Mouse (Mus musculus): Measurements from ENCODE around the gene Gpatch4. TPM values are rescaled to one million over a fixed set of nuclear protein-coding genes. Genes with fewer than 3 reads are reported as not detected.

The Gpatch4 gene
- polyA plus RNA-seq, 1 experiment: 7.4 TPM

DNA sequence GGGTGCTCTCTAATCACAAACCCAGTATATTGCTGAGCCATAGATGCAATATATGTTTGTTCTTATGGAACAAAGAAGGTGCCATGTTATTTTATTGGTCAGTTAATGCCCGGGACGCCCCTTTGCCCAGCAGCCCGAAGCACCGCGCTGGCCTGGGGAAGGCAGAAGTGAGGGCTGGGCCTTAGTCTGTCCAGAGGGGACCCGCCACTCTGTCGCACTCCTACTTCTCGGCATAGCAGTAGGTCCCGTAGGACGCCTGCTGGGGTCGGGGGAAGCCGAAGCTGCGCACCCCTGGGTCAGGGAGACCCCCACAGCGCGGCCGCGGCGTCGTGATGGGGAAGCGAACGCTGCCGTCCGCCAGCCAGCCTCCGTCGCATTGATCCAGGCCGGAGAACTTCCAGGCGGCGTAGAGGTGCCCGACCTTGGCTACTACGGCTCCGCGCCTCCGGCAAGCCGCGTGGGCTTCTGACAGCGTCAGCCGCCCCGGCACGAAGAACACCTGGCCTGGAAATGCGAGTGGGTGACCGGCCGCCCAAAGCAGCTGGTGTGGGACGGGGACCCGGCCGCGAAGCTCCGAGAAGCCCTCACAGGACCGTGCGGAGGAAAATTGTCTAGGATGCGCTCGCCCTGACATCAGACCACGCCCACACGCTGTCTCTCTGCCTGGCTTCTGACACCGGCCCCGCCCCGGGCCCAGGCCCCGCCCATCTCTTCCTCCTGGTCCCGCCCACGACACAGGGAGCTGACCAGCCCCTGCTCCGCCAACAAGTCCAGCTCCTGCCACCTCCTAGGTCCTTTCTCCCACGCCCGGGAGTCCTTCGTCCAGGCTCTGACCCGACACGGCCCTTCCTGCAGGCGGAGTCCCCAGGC, 20.4 kb upstream of the Gpatch4 start:
- no peak overlapping the region for H3K27ac ChIP-seq (ENCODE audit: insufficient read depth, low read depth, low read length)
- 4% methylated on average over 65 of the region's 66 CpGs for WGBS
- H3K4me3 ChIP-seq (ENCODE audit: insufficient read depth, low read depth, low read length): peak overlapping the region; percentile 49
- H3K27me3 ChIP-seq (replicated peaks; ENCODE audit: control insufficient read depth, insufficient read depth, low read length): 0 out of 2 replicates have a peak, but pooled peaks cover 7% of the 10 kb centered on the region
- TF ChIP-seq CTCF (conservative IDR thresholded peaks at IDR 0.05; ENCODE audit: insufficient read depth, insufficient read length, low read depth, low read length) (no peak), POLR2A (IDR thresholded peaks at IDR 0.05; ENCODE audit: low read depth, low read length) (no peak)
- DNase-seq: peak; percentile 98
- H3K36me3 ChIP-seq (ENCODE audit: control insufficient read depth, insufficient read depth, low read length): no peaks in the 10 kb centered on the region
- 0 out of 2 replicates have a peak, but pooled peaks cover 3% of the 10 kb centered on the region for H3K4me1 ChIP-seq (ENCODE audit: control insufficient read depth, insufficient read depth, low read length)

GRCm38 (mm10) chr3:88023192-88024074, 19.5 kb upstream of the Gpatch4 start:
- H3K4me3 ChIP-seq (ENCODE audit: insufficient read depth, low read depth, low read length): peak overlapping the region; percentile 49
- WGBS: 1% methylated on average over 81 of the region's 81 CpGs
- no peak for TF ChIP-seq POLR2A (IDR thresholded peaks at IDR 0.05; ENCODE audit: low read depth, low read length)
- TF ChIP-seq CTCF (conservative IDR thresholded peaks at IDR 0.05; ENCODE audit: insufficient read depth, insufficient read length, low read depth, low read length): no peak
- 0 out of 2 replicates have a peak, but pooled peaks cover 7% of the 10 kb centered on the region for H3K27me3 ChIP-seq (replicated peaks; ENCODE audit: control insufficient read depth, insufficient read depth, low read length)
- 0 out of 2 replicates have a peak, but pooled peaks cover 3% of the 10 kb centered on the region for H3K4me1 ChIP-seq (ENCODE audit: control insufficient read depth, insufficient read depth, low read length)
- H3K36me3 ChIP-seq (ENCODE audit: control insufficient read depth, insufficient read depth, low read length): no peaks in the 10 kb centered on the region
- H3K27ac ChIP-seq (ENCODE audit: insufficient read depth, low read depth, low read length): no peak overlapping the region
- DNase-seq: no peak

DNA sequence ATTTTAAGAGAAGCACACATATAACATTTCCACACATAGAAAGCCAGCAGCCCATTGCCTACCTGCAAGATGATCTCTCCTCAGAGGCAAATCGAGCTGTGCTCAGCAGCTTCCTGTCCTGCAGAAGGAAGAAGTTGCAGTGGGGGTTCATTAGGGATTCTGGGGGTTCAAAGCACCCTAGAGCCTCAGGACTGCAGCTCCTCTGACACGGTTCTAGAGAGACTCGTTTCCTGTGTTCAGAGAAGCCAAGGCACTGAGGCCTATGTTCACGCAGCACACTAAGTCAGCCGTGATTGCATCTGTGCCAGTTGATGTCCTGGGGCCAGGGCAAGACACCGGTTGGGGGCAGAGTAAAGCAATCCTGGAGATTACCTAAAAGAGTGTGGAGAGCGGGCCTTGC, 16.1 kb upstream of the Gpatch4 start:
- Histone ChIP-seq H3K4me3 (ENCODE audit: insufficient read depth, low read depth, low read length) (no peak overlapping the region), H3K27me3 (replicated peaks; ENCODE audit: control insufficient read depth, insufficient read depth, low read length) (peaks cover 7% of the 10 kb centered on the region; the same call in 1 of the 2 replicates), H3K36me3 (ENCODE audit: control insufficient read depth, insufficient read depth, low read length) (no peaks in the 10 kb centered on the region), H3K4me1 (ENCODE audit: control insufficient read depth, insufficient read depth, low read length) (0 out of 2 replicates have a peak, but pooled peaks cover 3% of the 10 kb centered on the region), H3K27ac (ENCODE audit: insufficient read depth, low read depth, low read length) (no peak overlapping the region)
- no peak for TF ChIP-seq POLR2A (IDR thresholded peaks at IDR 0.05; ENCODE audit: low read depth, low read length)
- no peak for TF ChIP-seq CTCF (conservative IDR thresholded peaks at IDR 0.05; ENCODE audit: insufficient read depth, insufficient read length, low read depth, low read length)
- no peak for DNase-seq
- WGBS: 63% methylated on average over 7 of the region's 7 CpGs

DNA sequence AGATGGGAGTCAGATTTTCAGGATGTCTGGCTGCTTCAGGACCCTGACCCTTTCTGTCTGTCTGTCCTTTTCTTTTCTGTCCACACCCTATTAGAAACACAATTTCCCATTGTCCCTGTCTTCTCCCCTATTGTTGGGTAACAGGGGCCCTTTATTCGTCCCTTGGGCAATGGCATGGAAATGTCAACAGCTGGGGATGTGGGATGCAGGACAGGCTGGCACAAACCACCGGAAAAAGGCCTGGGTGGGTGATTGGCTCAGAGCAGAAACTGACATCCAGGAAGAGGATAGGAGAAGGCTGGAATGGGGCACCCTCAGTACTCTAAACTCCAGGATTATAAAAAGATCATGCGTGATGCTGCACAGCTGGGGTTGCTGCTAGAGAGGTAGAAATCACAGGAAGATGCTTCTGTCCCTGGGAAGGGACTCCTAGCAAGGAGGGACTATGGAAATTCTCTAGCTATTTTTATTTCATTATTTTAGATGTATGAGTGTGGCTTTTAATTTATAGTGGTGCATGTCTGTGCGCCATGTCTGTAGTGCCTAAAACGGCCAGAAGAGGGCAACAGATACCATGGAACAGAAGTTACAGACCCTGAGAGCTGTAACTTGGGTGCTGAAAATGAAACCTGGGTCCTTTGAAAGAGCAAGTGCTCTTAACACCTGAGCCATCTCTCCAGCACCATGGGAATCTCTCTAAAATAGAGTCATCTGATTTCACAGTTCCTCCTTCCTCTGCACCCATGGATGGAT, 15.3 kb upstream of the Gpatch4 start, which contains the start of gene Hapln2:
Gene Hapln2 (minus strand): TSS at position 150 of the 753 bp plus-strand sequence.
- H3K4me1 ChIP-seq (ENCODE audit: control insufficient read depth, insufficient read depth, low read length): 0 out of 2 replicates have a peak, but pooled peaks cover 3% of the 10 kb centered on the region
- peaks cover 4% of the 10 kb centered on the region; the same call in 1 of the 2 replicates for H3K27me3 ChIP-seq (replicated peaks; ENCODE audit: control insufficient read depth, insufficient read depth, low read length)
- WGBS: 46% methylated on average over 5 of the region's 5 CpGs
- H3K27ac ChIP-seq (ENCODE audit: insufficient read depth, low read depth, low read length): no peak within 1 kb of the TSS
- DNase-seq: no peak
- TF ChIP-seq CTCF (conservative IDR thresholded peaks at IDR 0.05; ENCODE audit: insufficient read depth, insufficient read length, low read depth, low read length) (peak; percentile 45), POLR2A (IDR thresholded peaks at IDR 0.05; ENCODE audit: low read depth, low read length) (no peak)
- no peaks in the 10 kb centered on the region for H3K36me3 ChIP-seq (ENCODE audit: control insufficient read depth, insufficient read depth, low read length)
- no peak within 1 kb of the TSS for H3K4me3 ChIP-seq (ENCODE audit: insufficient read depth, low read depth, low read length)

DNA sequence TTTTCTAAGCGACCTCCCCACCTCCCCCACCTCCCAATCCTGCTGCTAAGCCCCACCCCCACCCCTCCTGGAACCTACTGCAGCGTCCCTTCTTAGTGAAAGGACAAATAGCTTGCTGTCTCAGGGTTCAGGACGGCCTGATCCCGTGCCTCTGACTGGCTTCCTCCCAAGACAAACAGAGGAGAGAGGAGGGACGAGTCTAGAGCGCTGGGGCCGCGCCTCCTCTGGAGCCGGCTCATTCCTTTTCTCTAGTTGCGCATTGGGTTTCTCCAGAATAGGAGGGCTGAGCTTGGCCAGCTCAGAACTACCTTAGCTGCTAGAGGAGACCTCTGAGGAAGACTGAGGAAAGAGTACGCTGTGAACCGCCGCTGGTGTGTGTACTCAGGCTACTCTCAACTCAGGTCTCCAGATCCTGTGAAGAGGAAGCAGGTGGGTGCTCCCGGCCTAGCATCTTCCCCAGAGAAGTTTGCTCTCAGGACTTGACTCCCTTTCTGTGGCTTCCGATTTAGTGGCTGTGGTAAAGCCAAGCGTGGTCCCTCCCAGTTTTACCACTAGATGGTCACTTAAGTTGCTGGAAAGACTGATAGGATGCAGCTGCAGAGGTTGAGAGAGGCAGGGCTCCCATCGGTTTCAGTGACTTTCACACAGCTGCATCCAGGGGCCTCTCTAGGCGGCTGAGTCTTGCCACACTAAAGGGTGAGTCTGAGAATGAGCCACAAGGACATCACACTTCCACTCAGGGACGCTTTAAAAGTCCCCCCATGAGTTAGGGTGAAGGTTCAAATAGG, 12.1 kb upstream of the Gpatch4 start:
- no peak overlapping the region for H3K4me3 ChIP-seq (ENCODE audit: insufficient read depth, low read depth, low read length)
- no peaks in the 10 kb centered on the region for H3K4me1 ChIP-seq (ENCODE audit: control insufficient read depth, insufficient read depth, low read length)
- no peak overlapping the region for H3K27ac ChIP-seq (ENCODE audit: insufficient read depth, low read depth, low read length)
- WGBS: 17% methylated on average over 19 of the region's 19 CpGs
- DNase-seq: peak; percentile 76
- no peaks in the 10 kb centered on the region for H3K36me3 ChIP-seq (ENCODE audit: control insufficient read depth, insufficient read depth, low read length)
- TF ChIP-seq POLR2A (IDR thresholded peaks at IDR 0.05; ENCODE audit: low read depth, low read length): no peak
- no peak for TF ChIP-seq CTCF (conservative IDR thresholded peaks at IDR 0.05; ENCODE audit: insufficient read depth, insufficient read length, low read depth, low read length)
- H3K27me3 ChIP-seq (replicated peaks; ENCODE audit: control insufficient read depth, insufficient read depth, low read length): no peaks in the 10 kb centered on the region; the same call in 1 of the 2 replicates

DNA sequence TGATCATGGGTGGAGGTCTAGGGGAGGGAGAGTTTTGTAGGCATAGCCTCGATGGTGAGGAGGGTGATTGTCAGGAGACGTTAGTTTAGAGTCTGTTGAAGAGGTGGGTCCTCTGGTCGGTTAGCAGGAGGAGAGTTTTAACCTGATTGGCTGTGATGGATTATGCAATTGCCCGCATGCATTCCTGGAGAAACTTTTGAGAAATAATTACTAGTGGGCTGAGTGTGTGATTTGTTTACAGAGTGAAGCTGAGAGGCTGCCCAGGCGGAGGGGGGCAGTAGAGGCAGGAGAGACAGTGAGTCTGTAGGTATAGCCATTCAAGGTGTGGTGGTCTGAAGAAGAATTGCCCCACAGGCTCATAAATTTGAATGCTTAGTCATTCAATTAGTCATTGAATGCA, 9.4 kb upstream of the Gpatch4 start:
- H3K36me3 ChIP-seq (ENCODE audit: control insufficient read depth, insufficient read depth, low read length): no peaks in the 10 kb centered on the region
- H3K27me3 ChIP-seq (replicated peaks; ENCODE audit: control insufficient read depth, insufficient read depth, low read length): no peaks in the 10 kb centered on the region; the same call in 1 of the 2 replicates
- DNase-seq: no peak
- no peak overlapping the region for H3K27ac ChIP-seq (ENCODE audit: insufficient read depth, low read depth, low read length)
- TF ChIP-seq POLR2A (IDR thresholded peaks at IDR 0.05; ENCODE audit: low read depth, low read length) (no peak), CTCF (conservative IDR thresholded peaks at IDR 0.05; ENCODE audit: insufficient read depth, insufficient read length, low read depth, low read length) (no peak)
- no peaks in the 10 kb centered on the region for H3K4me1 ChIP-seq (ENCODE audit: control insufficient read depth, insufficient read depth, low read length)
- no peak overlapping the region for H3K4me3 ChIP-seq (ENCODE audit: insufficient read depth, low read depth, low read length)
- 56% methylated on average over 5 of the region's 5 CpGs for WGBS

Measured in kidney, adult 2 months (tissue).